Comparison of ENCODE assay signal across 26 mouse cellular contexts in the genomic region with DNA sequence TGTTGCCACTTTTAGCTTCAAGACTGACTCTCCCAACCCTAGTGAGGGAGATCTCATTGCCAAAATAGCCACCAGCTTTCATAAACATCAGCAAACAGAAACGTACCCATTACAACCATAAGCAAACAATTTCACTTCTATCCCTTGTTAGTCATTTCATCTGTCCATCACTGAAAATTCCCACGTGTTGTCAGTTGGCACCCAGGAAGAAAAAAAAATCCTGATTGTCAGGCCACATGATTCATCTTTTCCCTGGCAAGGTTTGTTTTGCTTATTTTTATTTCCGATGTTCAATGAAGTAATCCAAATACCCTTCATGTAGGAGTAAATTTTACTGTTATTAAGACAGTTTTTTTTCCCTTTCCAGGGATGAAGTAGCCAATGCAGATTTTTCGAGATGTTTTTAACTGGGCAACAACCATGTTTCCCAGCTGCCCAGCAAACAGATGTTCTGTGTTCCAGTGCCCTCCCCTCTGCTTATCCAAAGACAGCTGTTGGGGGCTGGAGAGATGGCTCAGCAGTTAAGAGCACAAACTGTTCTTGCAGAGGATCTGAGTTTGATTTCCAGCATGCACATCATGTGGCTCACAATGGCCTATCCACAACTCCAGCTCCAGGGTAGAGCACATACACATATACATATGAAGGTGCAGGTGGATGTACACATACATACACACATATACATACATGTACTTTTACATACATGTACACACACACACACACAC.
A peak's percentile ranks its signal among the peaks of the same experiment; 100 is the strongest.
DNase-seq lines count a peak whose midpoint lies in the region; TF ChIP-seq lines count a peak whose summit lies in the region.
"Had no signal": no experiment of that assay in that cellular context is flagged by ENCODE, and none has a peak within 500 bp of the region (broad histone marks: within the 10 kb centered on the region; RNA-seq: fewer than 3 reads in every experiment).

No protein-coding gene starts in this region.

- peaks cover 7% of the 10 kb centered on the region; the same call in 1 of the 2 replicates for H3K4me1 ChIP-seq in heart, embryonic 10.5 days
- H3K4me1 ChIP-seq in midbrain, embryonic 10.5 days, result no peaks in the 10 kb centered on the region
- H3K4me1 ChIP-seq: embryonic facial prominence, embryonic 12.5 days; forebrain, embryonic 13.5 days; hindbrain, embryonic 15.5 days; limb, embryonic 10.5 days; liver, embryonic 15.5 days; stomach, embryonic 15.5 days had no signal

- H3K4me2 ChIP-seq in myocyte (ENCODE audit: low read depth), result peak overlapping the region; percentile 49
- H3K4me2 ChIP-seq: embryonic facial prominence, embryonic 12.5 days; forebrain, embryonic 13.5 days; hindbrain, embryonic 15.5 days; liver, embryonic 15.5 days; neural tube, embryonic 15.5 days; stomach, embryonic 15.5 days had no signal

- 75% methylated on average over 4 of the region's 4 CpGs for WGBS in heart, embryonic 10.5 days
- 77% methylated on average over 4 of the region's 4 CpGs for WGBS in midbrain, embryonic 10.5 days

- H3K27ac ChIP-seq in gastrocnemius, adult 2 months, result peak overlapping the region; percentile 28; the same call in 1 of the 2 replicates
- H3K27ac ChIP-seq in heart, embryonic 10.5 days, result no peak overlapping the region
- H3K27ac ChIP-seq in midbrain, embryonic 10.5 days (replicated peaks), result no peak overlapping the region
- H3K27ac ChIP-seq: embryonic facial prominence, embryonic 12.5 days; forebrain, embryonic 13.5 days; hindbrain, embryonic 15.5 days; limb, embryonic 10.5 days; liver, embryonic 15.5 days; macrophage; neural tube, embryonic 15.5 days; stomach, embryonic 15.5 days had no signal

- H3K9me3 ChIP-seq in heart, embryonic 10.5 days, result no peaks in the 10 kb centered on the region
- H3K9me3 ChIP-seq in midbrain, embryonic 10.5 days (replicated peaks), result no peaks in the 10 kb centered on the region
- H3K9me3 ChIP-seq: embryonic facial prominence, embryonic 12.5 days; forebrain, embryonic 13.5 days; hindbrain, embryonic 15.5 days; limb, embryonic 10.5 days; liver, embryonic 15.5 days; neural tube, embryonic 15.5 days; stomach, embryonic 15.5 days had no signal

- TF ChIP-seq CTCF in gastrocnemius, adult 2 months (IDR thresholded peaks at IDR 0.05), result no peak

- H3K79me2 ChIP-seq in myocyte (ENCODE audit: control insufficient read depth, insufficient read depth), result no peaks in the 10 kb centered on the region

- intact Hi-C loops in gastrocnemius, adult 2 months (cut with DNase I), result no loop called here

- H3K36me3 ChIP-seq in heart, embryonic 10.5 days, result no peaks in the 10 kb centered on the region
- no peaks in the 10 kb centered on the region for H3K36me3 ChIP-seq in myocyte (ENCODE audit: control insufficient read depth, insufficient read depth)
- no peaks in the 10 kb centered on the region for H3K36me3 ChIP-seq in midbrain, embryonic 10.5 days
- H3K36me3 ChIP-seq: embryonic facial prominence, embryonic 12.5 days; hindbrain, embryonic 15.5 days; limb, embryonic 10.5 days; liver, embryonic 15.5 days; neural tube, embryonic 15.5 days; stomach, embryonic 15.5 days had no signal

- H3ac ChIP-seq in myocyte (ENCODE audit: control insufficient read depth, insufficient read length), result no peak overlapping the region

- no peaks in the 10 kb centered on the region for H3K27me3 ChIP-seq in heart, embryonic 10.5 days (ENCODE audit: insufficient read depth, poor library complexity, severe bottlenecking)
- no peaks in the 10 kb centered on the region for H3K27me3 ChIP-seq in myocyte (ENCODE audit: control insufficient read depth, insufficient read depth, insufficient read length)
- H3K27me3 ChIP-seq in midbrain, embryonic 10.5 days (ENCODE audit: low read depth, poor library complexity, severe bottlenecking), result no peaks in the 10 kb centered on the region
- H3K27me3 ChIP-seq: embryonic facial prominence, embryonic 12.5 days; forebrain, embryonic 13.5 days; hindbrain, embryonic 15.5 days; liver, embryonic 15.5 days; neural tube, embryonic 15.5 days; stomach, embryonic 15.5 days had no signal

- no peak overlapping the region for H3K4me3 ChIP-seq in gastrocnemius, adult 2 months
- H3K4me3 ChIP-seq in heart, embryonic 10.5 days, result no peak overlapping the region
- no peak overlapping the region for H3K4me3 ChIP-seq in myocyte
- H3K4me3 ChIP-seq in midbrain, embryonic 10.5 days, result no peak overlapping the region
- H3K4me3 ChIP-seq: embryonic facial prominence, embryonic 12.5 days; erythroblast, embryonic 14.5 days; forebrain, embryonic 13.5 days; hindbrain, embryonic 15.5 days; limb, embryonic 10.5 days; liver, embryonic 15.5 days; neural tube, embryonic 15.5 days; stomach, embryonic 15.5 days had no signal

- no peak for DNase-seq in gastrocnemius, adult 2 months
- DNase-seq in gastrocnemius, adult 18-20 months (ENCODE audit: low spot score), result no peak
- peak; percentile 6 to 34 for DNase-seq in heart, adult 9 months (ENCODE audit: low spot score in 2 of 2)
- no peak for DNase-seq in heart, embryonic 10.5 days (ENCODE audit: low spot score)
- peak; percentile 71 for DNase-seq in 3T3-L1 (ENCODE audit: low read depth, low spot score)
- DNase-seq in midbrain, embryonic 10.5 days (ENCODE audit: low spot score), result no peak
- DNase-seq: adrenal gland, adult 8-10 months; cerebellum, adult 18-20 months; cerebellum, postnatal 14 days; kidney, adult 8-10 months; kidney, postnatal 10 days; liver; right cerebral cortex, adult 18-20 months; right cerebral cortex, postnatal 4 days; thymus, adult 18-20 months; thymus, postnatal 36 days had no signal

- no peak for TF ChIP-seq POLR2A in myocyte (IDR thresholded peaks at IDR 0.05; ENCODE audit: insufficient read length, low read depth)

TF ChIP-seq in myocyte, 11 proteins besides CTCF, POLR2A, EP300 and RAD21:
- TF ChIP-seq REST (IDR thresholded peaks at IDR 0.05; ENCODE audit: insufficient read depth, insufficient read length), result no peak
- no peak for TF ChIP-seq TCF12 (IDR thresholded peaks at IDR 0.05; ENCODE audit: insufficient read depth, poor library complexity, severe bottlenecking)
- TF ChIP-seq E2F4 (IDR thresholded peaks at IDR 0.05; ENCODE audit: insufficient read depth), result no peak
- no peak for TF ChIP-seq TCF3 (IDR thresholded peaks at IDR 0.05; ENCODE audit: insufficient read length, low read depth)
- no peak for TF ChIP-seq MAX (IDR thresholded peaks at IDR 0.05; ENCODE audit: low read depth)
- peak in 1 of 3 experiments; percentile 33 for TF ChIP-seq MYOD1 (IDR thresholded peaks at IDR 0.05; ENCODE audit: control insufficient read depth in 1 of 3, insufficient read length in 2 of 3, low read depth in 2 of 3)
- TF ChIP-seq USF1 (IDR thresholded peaks at IDR 0.05; ENCODE audit: low read depth), result peak; percentile 44
- TF ChIP-seq SRF (IDR thresholded peaks at IDR 0.05; ENCODE audit: control insufficient read depth, insufficient read length, low read depth), result no peak

Comparison
In these comparisons a context has a peak if more than half of its experiments do, and no peak if none do; other contexts are left out.
1. DNase-seq: peak in heart, adult 9 months (2 of 2) and 3T3-L1 (single experiment); none in gastrocnemius, adult 2 months (single experiment), gastrocnemius, adult 18-20 months (single experiment), heart, embryonic 10.5 days (single experiment) and midbrain, embryonic 10.5 days (single experiment).